Mouse (Mus musculus) forebrain, embryonic 15.5 days (tissue): ENCODE measurements around the gene Pla2r1. TPM values are rescaled to one million over a fixed set of nuclear protein-coding genes. Genes with fewer than 3 reads are reported as not detected.

Source experiments
- polyA plus RNA-seq: library from polyadenylated mRNA; unstranded; fragments of >200 nt; fragmentation: Nextera tagmentation; extraction: Ambion mirVana; gene quantifications from 2 replicates; pipeline ENCODE4 v1.2.1, GENCODE M21; 2015

Pla2r1 gene
- polyA plus RNA-seq, 1 experiment from 2014 or later: 0.25 TPM

Other genes with a start within 250 kb of the Pla2r1 start
- 0.52 and 0.54 TPM in 2 replicates for gene Ly75, start 170.0 kb downstream of the Pla2r1 start, polyA plus RNA-seq
- not detected in 2 replicates for gene Itgb6, start 169.3 kb upstream of the Pla2r1 start, polyA plus RNA-seq